Mouse (Mus musculus) brain, embryonic 14.5 days (tissue): ENCODE measurements around the gene Sytl1.

Source experiments
- CTCF ChIP-seq: fragments of 200-500 bp; IDR thresholded peaks from 2 replicates; pipeline ENCODE4 v1.5.1; 2012; ENCODE audit warnings: inconsistent platforms, mild to moderate bottlenecking, moderate library complexity, borderline replicate concordance; ENCODE audit not compliant: insufficient read depth, insufficient read length; ENCODE audit errors: extremely low read depth
- POLR2A ChIP-seq: fragments of 200-500 bp; IDR thresholded peaks from 2 replicates; pipeline ENCODE4 v1.6.1; 2012; ENCODE audit warnings: mild to moderate bottlenecking, inconsistent platforms, borderline replicate concordance; ENCODE audit not compliant: poor library complexity, insufficient read depth, insufficient read length, severe bottlenecking; ENCODE audit errors: extremely low read depth

GRCm38 (mm10) chr4:133285950-133286349 is 23.0 kb upstream of the Sytl1 start:
- TF ChIP-seq CTCF = no peak
- TF ChIP-seq POLR2A = no peak
